Mouse (Mus musculus): Measurements from ENCODE around the gene Mepe.

Gene Mepe

GRCm38 (mm10) chr5:104325029-104325428 lies at the start of gene Mepe:
Mepe (plus strand) TSS chr5:104325329.
- in situ Hi-C loops (cut with MboI; ENCODE audit: unreplicated experiment in 2 of 2), result loop anchor here (10.0 to 25.0 kb wide), 2 partner anchors 220 to 413 kb away; partner anchors contain the start of gene Klhl8 (in 1 of the 2)

GRCm38 (mm10) chr5:104294201-104294600 lies 30.9 kb upstream of the Mepe start:
- in situ Hi-C loops (cut with MboI; ENCODE audit: unreplicated experiment in 2 of 2), result no loop called here

GRCm38 (mm10) chr5:104298994-104299393 lies 26.1 kb upstream of the Mepe start, which contains the start of gene Ibsp:
Ibsp (plus strand) TSS chr5:104299171.
- in situ Hi-C loops (cut with MboI; ENCODE audit: unreplicated experiment in 2 of 2), result no loop called here

- in situ Hi-C loops (cut with MboI; ENCODE audit: unreplicated experiment in 2 of 2), result no loop called here
Measured at GRCm38 (mm10) chr5:104314073-104314472, 11.1 kb upstream of the Mepe start.

GRCm38 (mm10) chr5:104326884-104327283 lies 1.8 kb downstream of the Mepe start:
- in situ Hi-C loops (cut with MboI; ENCODE audit: unreplicated experiment in 2 of 2), result loop anchor here (10.0 to 25.0 kb wide), 2 partner anchors 222 to 415 kb away; partner anchors contain the start of gene Klhl8 (in 1 of the 2)

GRCm38 (mm10) chr5:104327389-104327788 lies 2.3 kb downstream of the Mepe start:
- in situ Hi-C loops (cut with MboI; ENCODE audit: unreplicated experiment in 2 of 2), result loop anchor here (10.0 to 25.0 kb wide), 2 partner anchors 223 to 415 kb away; partner anchors contain the start of gene Klhl8 (in 1 of the 2)

GRCm38 (mm10) chr5:104327876-104328275 lies 2.7 kb downstream of the Mepe start:
- in situ Hi-C loops (cut with MboI; ENCODE audit: unreplicated experiment in 2 of 2), result loop anchor here (10.0 to 25.0 kb wide), 2 partner anchors 223 to 416 kb away; partner anchors contain the start of gene Klhl8 (in 1 of the 2)

GRCm38 (mm10) chr5:104328317-104328850 lies 3.3 kb downstream of the Mepe start:
- in situ Hi-C loops (cut with MboI; ENCODE audit: unreplicated experiment in 2 of 2), result loop anchor here (10.0 to 25.0 kb wide), 2 partner anchors 224 to 416 kb away; partner anchors contain the start of gene Klhl8 (in 1 of the 2)

GRCm38 (mm10) chr5:104329381-104329780 lies 4.3 kb downstream of the Mepe start:
- in situ Hi-C loops (cut with MboI; ENCODE audit: unreplicated experiment in 2 of 2), result loop anchor here (10.0 to 25.0 kb wide), 2 partner anchors 225 to 417 kb away; partner anchors contain the start of gene Klhl8 (in 1 of the 2)

- in situ Hi-C loops (cut with MboI; ENCODE audit: unreplicated experiment in 2 of 2), result loop anchor here in 1 of 2 experiments (25.0 kb wide), 1 partner anchor 418 kb away; the partner anchor contains the start of gene Klhl8
Measured at GRCm38 (mm10) chr5:104330088-104330487, 5.0 kb downstream of the Mepe start.

- in situ Hi-C loops (cut with MboI; ENCODE audit: unreplicated experiment in 2 of 2), result loop anchor here in 1 of 2 experiments (25.0 kb wide), 1 partner anchor 420 kb away; the partner anchor contains the start of gene Klhl8
Measured at GRCm38 (mm10) chr5:104332296-104332695, 7.2 kb downstream of the Mepe start.

- in situ Hi-C loops (cut with MboI; ENCODE audit: unreplicated experiment in 2 of 2), result loop anchor here in 1 of 2 experiments (25.0 kb wide), 1 partner anchor 421 kb away; the partner anchor contains the start of gene Klhl8
Measured at GRCm38 (mm10) chr5:104333231-104333640, 8.1 kb downstream of the Mepe start.

- in situ Hi-C loops (cut with MboI; ENCODE audit: unreplicated experiment in 2 of 2), result loop anchor here in 1 of 2 experiments (25.0 kb wide), 1 partner anchor 421 kb away; the partner anchor contains the start of gene Klhl8
Measured at GRCm38 (mm10) chr5:104333643-104334042, 8.5 kb downstream of the Mepe start.

GRCm38 (mm10) chr5:104334516-104334915 lies 9.4 kb downstream of the Mepe start:
- in situ Hi-C loops (cut with MboI; ENCODE audit: unreplicated experiment in 2 of 2), result loop anchor here in 1 of 2 experiments (25.0 kb wide), 1 partner anchor 422 kb away; the partner anchor contains the start of gene Klhl8

GRCm38 (mm10) chr5:104335962-104336361 lies 10.8 kb downstream of the Mepe start:
- in situ Hi-C loops (cut with MboI; ENCODE audit: unreplicated experiment in 2 of 2), result loop anchor here in 1 of 2 experiments (25.0 kb wide), 1 partner anchor 424 kb away; the partner anchor contains the start of gene Klhl8

GRCm38 (mm10) chr5:104337491-104337890 lies 12.4 kb downstream of the Mepe start:
- in situ Hi-C loops (cut with MboI; ENCODE audit: unreplicated experiment in 2 of 2), result loop anchor here in 1 of 2 experiments (25.0 kb wide), 1 partner anchor 425 kb away; the partner anchor contains the start of gene Klhl8

GRCm38 (mm10) chr5:104339009-104339408 lies 13.9 kb downstream of the Mepe start:
- in situ Hi-C loops (cut with MboI; ENCODE audit: unreplicated experiment in 2 of 2), result loop anchor here in 1 of 2 experiments (25.0 kb wide), 1 partner anchor 427 kb away; the partner anchor contains the start of gene Klhl8

GRCm38 (mm10) chr5:104339706-104340512 lies 14.8 kb downstream of the Mepe start:
- in situ Hi-C loops (cut with MboI; ENCODE audit: unreplicated experiment in 2 of 2), result loop anchor here (10.0 to 25.0 kb wide), 3 partner anchors 335 to 428 kb away; partner anchors contain the start of gene Klhl8 (in 1 of the 2)

- in situ Hi-C loops (cut with MboI; ENCODE audit: unreplicated experiment in 2 of 2), result loop anchor here (10.0 to 25.0 kb wide), 3 partner anchors 336 to 428 kb away; partner anchors contain the start of gene Klhl8 (in 1 of the 2)
Measured at GRCm38 (mm10) chr5:104340513-104340829, 15.3 kb downstream of the Mepe start.

- in situ Hi-C loops (cut with MboI; ENCODE audit: unreplicated experiment in 2 of 2), result loop anchor here (10.0 to 25.0 kb wide), 3 partner anchors 338 to 431 kb away; partner anchors contain the start of gene Klhl8 (in 1 of the 2)
Measured at GRCm38 (mm10) chr5:104342881-104343280, 17.8 kb downstream of the Mepe start.
